Mouse (Mus musculus) urinary bladder, postnatal 0 days (tissue): ENCODE measurements around the gene Pus3. TPM values are rescaled to one million over a fixed set of nuclear protein-coding genes. Genes with fewer than 3 reads are reported as not detected.

Experiments
- polyA plus RNA-seq: library from polyadenylated mRNA; unstranded; fragments of >200 nt; fragmentation: Nextera tagmentation; extraction: Ambion mirVana; gene quantifications from 2 replicates; pipeline ENCODE4 v1.2.1, GENCODE M21; 2015

The Pus3 gene
- 8.0 and 8.3 TPM in 2 replicates for polyA plus RNA-seq

DNA sequence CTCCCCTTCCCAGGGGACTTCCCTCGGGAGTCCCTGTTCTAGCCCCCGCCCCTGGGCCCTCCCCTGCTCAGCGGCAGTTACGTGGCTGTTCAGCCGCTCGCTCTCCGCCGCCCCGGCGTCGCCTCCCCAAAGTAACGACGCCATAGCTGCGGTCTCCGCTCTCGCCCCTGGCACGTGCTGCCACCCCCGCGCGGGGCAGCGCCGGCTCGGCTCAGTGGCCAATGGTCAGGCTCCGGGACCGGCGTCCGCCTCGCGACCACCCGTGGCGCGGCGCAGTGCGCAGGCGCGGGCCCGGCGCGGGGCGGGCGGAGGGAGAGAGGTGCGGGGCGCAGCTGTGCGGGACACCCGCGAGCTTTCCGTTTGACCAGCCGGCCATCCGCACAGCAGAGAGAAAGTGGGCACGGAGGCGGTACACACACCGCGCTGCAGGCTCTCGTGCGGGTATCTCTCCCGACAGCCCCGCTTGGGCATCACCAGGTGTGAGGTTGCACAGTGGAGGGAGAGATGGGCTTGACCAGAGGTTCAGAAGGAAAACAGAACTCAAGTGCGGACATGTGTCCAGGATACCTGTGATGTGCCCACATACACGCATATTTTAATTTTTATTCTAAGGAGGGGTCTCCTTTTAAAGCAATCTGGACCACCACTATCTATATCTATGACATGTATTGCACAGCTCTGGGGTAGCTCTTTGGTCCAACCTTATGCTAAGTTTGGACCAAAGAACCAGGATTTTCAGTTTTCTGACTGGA, at the start of gene Pus3, which contains the start of gene Ddx25:
TSS of gene Pus3 (plus strand) at position 339 of the 752 bp plus-strand sequence.
TSS of gene Ddx25 (minus strand) at position 272 of the 752 bp plus-strand sequence.

GRCm38 (mm10) chr9:35518169-35518568, 40.2 kb upstream of the Pus3 start, which contains the start of gene Gm1113:
TSS of gene Gm1113 (minus strand) at chr9:35518269.

DNA sequence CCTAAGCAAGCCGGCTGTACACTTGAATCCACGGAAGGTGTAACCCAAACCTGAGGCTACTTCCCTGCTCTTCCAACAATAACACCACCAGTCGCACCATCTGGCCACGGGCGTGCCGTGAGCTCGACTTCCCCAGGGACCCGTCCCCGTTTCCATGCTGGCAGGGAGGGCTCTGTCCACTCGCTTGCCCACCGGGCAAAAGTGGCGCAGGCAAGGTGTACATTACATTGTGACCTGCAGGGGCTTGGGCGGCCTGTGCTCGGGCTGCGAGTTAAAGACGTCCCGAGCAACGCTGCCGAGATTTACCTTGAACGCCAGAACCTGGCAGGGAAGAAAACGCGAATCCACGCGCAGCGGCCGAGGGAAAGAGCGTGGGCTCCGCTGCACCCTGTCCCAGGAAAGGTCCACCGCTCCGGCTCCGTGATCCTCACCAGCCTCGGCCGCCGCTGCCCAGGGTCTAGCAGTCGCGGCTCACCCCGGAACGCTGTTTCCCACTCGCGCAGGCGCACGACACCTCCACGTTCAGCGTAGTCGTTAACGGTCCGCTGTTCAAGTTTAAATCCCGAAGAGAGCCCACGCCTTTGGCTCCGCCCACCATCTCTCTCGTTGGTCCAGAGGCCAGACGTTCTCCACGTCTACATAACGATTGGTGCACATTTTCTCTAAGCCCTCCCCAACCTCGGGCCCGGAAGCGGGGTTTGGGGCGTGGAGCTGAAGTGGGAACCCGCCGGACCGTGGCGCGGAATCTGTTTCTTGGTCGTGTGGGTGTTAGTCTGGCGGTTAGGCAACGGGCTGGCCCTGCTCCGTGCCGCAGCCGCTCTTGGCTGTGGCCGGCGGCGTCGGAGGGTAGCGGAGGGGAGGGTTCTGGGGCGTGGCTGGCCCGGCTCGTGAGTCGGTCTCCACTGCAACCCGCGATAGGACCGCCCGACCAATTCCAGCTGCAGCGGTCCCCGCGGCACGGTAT, 11.5 kb downstream of the Pus3 start, which contains the start of the genes Pate2 and Hyls1:
TSS of gene Pate2 (plus strand) at position 714 of the 964 bp plus-strand sequence.
TSS of gene Hyls1 (minus strand) at position 828 of the 964 bp plus-strand sequence.

GRCm38 (mm10) chr9:35611841-35612240, 53.4 kb downstream of the Pus3 start, which contains the start of gene Pate4:
TSS of gene Pate4 (minus strand) at chr9:35611941.

Other genes with a start within 250 kb of the Pus3 start
- gene Cdon, start 137.5 kb upstream of the Pus3 start, polyA plus RNA-seq = 3.1 and 3.9 TPM in 2 replicates
- gene Gm1113, start 40.3 kb upstream of the Pus3 start, polyA plus RNA-seq = not detected in 2 replicates
- 0.17 and 0.27 TPM in 2 replicates for gene Ddx25, start 67 bp upstream of the Pus3 start, polyA plus RNA-seq
- 0.28 and 0.31 TPM in 2 replicates for gene Pate2, start 11.7 kb downstream of the Pus3 start, polyA plus RNA-seq
- gene Hyls1, start 11.8 kb downstream of the Pus3 start, polyA plus RNA-seq = 3.4 and 4.2 TPM in 2 replicates
- not detected in 2 replicates for gene Pate4, start 53.3 kb downstream of the Pus3 start, polyA plus RNA-seq
- gene Pate3, start 89.6 kb downstream of the Pus3 start, polyA plus RNA-seq = not detected in 2 replicates
- gene Pate1, start 128.8 kb downstream of the Pus3 start, polyA plus RNA-seq = not detected in 2 replicates
- not detected in 2 replicates for gene Gm17677, start 182.5 kb downstream of the Pus3 start, polyA plus RNA-seq
- gene Gm17727, start 219.5 kb downstream of the Pus3 start, polyA plus RNA-seq = not detected in 2 replicates
- gene Gm27235, start 231.5 kb downstream of the Pus3 start, polyA plus RNA-seq = not detected in 2 replicates
- gene D730048I06Rik, start 231.5 kb downstream of the Pus3 start, polyA plus RNA-seq = not detected in 2 replicates